Mouse (Mus musculus): ENCODE measurements around the gene Fam222b.

DNA sequence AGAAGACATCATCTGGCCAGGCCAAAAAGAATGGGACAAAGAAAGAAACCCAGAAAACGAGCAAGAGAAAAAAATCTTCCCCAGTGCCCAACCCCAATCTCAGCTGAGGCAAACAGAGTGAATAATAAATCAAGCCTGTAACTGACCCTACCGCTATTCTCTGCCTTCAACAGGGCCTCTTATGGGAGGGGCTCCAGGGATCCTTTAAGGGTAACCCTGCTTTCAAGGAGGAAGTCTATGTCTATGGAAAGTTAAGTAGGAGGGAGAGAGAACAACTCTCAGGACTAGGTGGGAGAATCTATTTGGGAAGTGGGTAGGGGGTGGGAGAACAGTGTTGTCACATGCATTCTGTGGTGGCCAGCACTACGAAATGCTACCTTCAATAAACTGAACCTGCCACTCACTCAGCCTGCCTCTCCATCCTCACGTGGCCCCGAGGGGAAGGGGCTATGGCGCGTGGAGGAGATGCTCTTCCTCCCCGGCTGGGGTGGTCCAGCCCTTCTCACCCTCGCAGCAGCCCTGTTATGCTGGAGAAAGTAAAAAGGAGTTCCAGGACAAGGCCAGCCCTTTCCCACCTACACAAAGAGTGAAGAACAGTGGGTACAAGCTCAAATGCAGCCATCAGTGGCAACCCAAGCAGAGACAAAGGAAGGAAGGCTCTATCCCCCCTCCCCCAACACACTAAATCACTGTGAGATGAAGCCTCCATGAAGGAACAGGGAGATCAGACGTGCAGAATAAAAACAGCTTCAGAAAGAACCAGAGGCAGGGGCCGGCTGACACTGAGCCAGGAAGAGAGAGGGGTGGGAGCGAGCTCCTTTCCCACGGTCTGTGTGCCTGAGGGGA is 111.1 kb downstream of the Fam222b start:
- TF ChIP-seq CTCF (IDR thresholded peaks at IDR 0.05; ENCODE audit: extremely low read depth, insufficient read depth, insufficient read length, insufficient replicate concordance) (no peak), POLR2A (IDR thresholded peaks at IDR 0.05; ENCODE audit: low read depth, low read length) (no peak)

All from spleen, adult 2 months (tissue).